Mouse (Mus musculus) brown adipose tissue, adult 24 weeks (tissue): ENCODE data around the gene Asah2. TPM values are rescaled to one million over a fixed set of nuclear protein-coding genes. Genes with fewer than 3 reads are reported as not detected.
A peak's percentile ranks its signal among the peaks of the same experiment; 100 is the strongest.
"Not testable (repeated sequence)": the region's sequence is repeated elsewhere in the genome, so short reads cannot be mapped to it uniquely, and the experiment has no call there.

Experiments
- H3K27ac ChIP-seq: fragments of 200-500 bp; replicated peaks from 2 replicates; pipeline ENCODE4 v1.5.1; 2012; ENCODE audit warnings: low read depth, mild to moderate bottlenecking, low read length
- H3K4me1 ChIP-seq: fragments of 200-500 bp; 2 replicates; pipeline ENCODE4 v1.6.1; 2012; ENCODE audit warnings: low read length, mixed read lengths; ENCODE audit not compliant: control insufficient read depth, insufficient read depth, insufficient read length
- H3K4me3 ChIP-seq: fragments of 200-500 bp; 2 replicates; pipeline ENCODE4 v1.5.1; 2012; ENCODE audit warnings: low read depth, mild to moderate bottlenecking, low read length, moderate library complexity; ENCODE audit not compliant: insufficient read depth
- polyA plus RNA-seq: library from polyadenylated mRNA; stranded (reverse); fragments of >200 nt; gene quantifications from 2 replicates; pipeline ENCODE4 v1.2.4, GENCODE M21; 2012; ENCODE audit not compliant: missing spikeins, insufficient read depth, insufficient read length

Gene Asah2
- polyA plus RNA-seq, 1 experiment = 12.0 TPM

GRCm38 (mm10) chr19:32119666-32120065 lies 11.7 kb upstream of the Asah2 start:
- Histone ChIP-seq H3K4me3 (no peak overlapping the region), H3K27ac (no peak overlapping the region), H3K4me1 (0 out of 2 replicates have a peak, but pooled peaks cover 2% of the 10 kb centered on the region)

- Histone ChIP-seq H3K4me3 (no peak overlapping the region), H3K27ac (no peak overlapping the region), H3K4me1 (0 out of 2 replicates have a peak, but pooled peaks cover 2% of the 10 kb centered on the region)
Observed at GRCm38 (mm10) chr19:32118496-32118895, 10.5 kb upstream of the Asah2 start.

- H3K4me3 ChIP-seq = no peak overlapping the region
Observed at GRCm38 (mm10) chr19:32117484-32118018, 9.5 kb upstream of the Asah2 start.

GRCm38 (mm10) chr19:32111866-32112790 lies 4.1 kb upstream of the Asah2 start:
- H3K27ac ChIP-seq = peak overlapping the region; percentile 54
- 0 out of 2 replicates have a peak overlapping the region, but pooled peaks have one; percentile 15 for H3K4me3 ChIP-seq
- H3K4me1 ChIP-seq = peaks cover 10% of the 10 kb centered on the region

More at GRCm38 (mm10) chr19:32117484-32118018, 9.5 kb upstream of the Asah2 start:
- H3K27ac ChIP-seq = no peak overlapping the region
- H3K4me1 ChIP-seq = 0 out of 2 replicates have a peak, but pooled peaks cover 2% of the 10 kb centered on the region

GRCm38 (mm10) chr19:32106750-32107149 lies 1.3 kb downstream of the Asah2 start:
- peak overlapping the region; percentile 99 for H3K4me3 ChIP-seq
- H3K27ac ChIP-seq = peak overlapping the region; percentile 99

GRCm38 (mm10) chr19:32104217-32104616 lies 3.8 kb downstream of the Asah2 start:
- Histone ChIP-seq H3K4me3 (no peak overlapping the region), H3K27ac (0 out of 2 replicates have a peak overlapping the region, but pooled peaks have one; percentile 31), H3K4me1 (peaks cover 7% of the 10 kb centered on the region; the same call in 1 of the 2 replicates)

More at GRCm38 (mm10) chr19:32106750-32107149, 1.3 kb downstream of the Asah2 start:
- peaks cover 12% of the 10 kb centered on the region for H3K4me1 ChIP-seq

- no peak overlapping the region for H3K4me3 ChIP-seq
- peaks cover 7% of the 10 kb centered on the region; the same call in 1 of the 2 replicates for H3K4me1 ChIP-seq
- no peak overlapping the region for H3K27ac ChIP-seq
Observed at GRCm38 (mm10) chr19:32102976-32103300, 5.1 kb downstream of the Asah2 start.

GRCm38 (mm10) chr19:32102294-32102975 lies 5.6 kb downstream of the Asah2 start:
- Histone ChIP-seq H3K27ac (no peak overlapping the region), H3K4me1 (peaks cover 7% of the 10 kb centered on the region; the same call in 1 of the 2 replicates), H3K4me3 (no peak overlapping the region)

- Histone ChIP-seq H3K4me3 (no peak overlapping the region), H3K27ac (no peak overlapping the region), H3K4me1 (peaks cover 7% of the 10 kb centered on the region)
Observed at GRCm38 (mm10) chr19:32098582-32098981, 9.4 kb downstream of the Asah2 start.

GRCm38 (mm10) chr19:32092358-32092757 lies 15.7 kb downstream of the Asah2 start:
- Histone ChIP-seq H3K27ac (no peak overlapping the region), H3K4me1 (peaks cover 4% of the 10 kb centered on the region), H3K4me3 (no peak overlapping the region)

GRCm38 (mm10) chr19:32090804-32091203 lies 17.2 kb downstream of the Asah2 start:
- Histone ChIP-seq H3K27ac (no peak overlapping the region), H3K4me3 (no peak overlapping the region), H3K4me1 (no peaks in the 10 kb centered on the region)

- Histone ChIP-seq H3K4me3 (no peak overlapping the region), H3K27ac (peak overlapping the region; percentile 29; the same call in 1 of the 2 replicates), H3K4me1 (no peaks in the 10 kb centered on the region)
Observed at GRCm38 (mm10) chr19:32088570-32088969, 19.4 kb downstream of the Asah2 start.

GRCm38 (mm10) chr19:32087736-32088470 lies 20.1 kb downstream of the Asah2 start:
- Histone ChIP-seq H3K4me3 (no peak overlapping the region), H3K4me1 (no peaks in the 10 kb centered on the region), H3K27ac (no peak overlapping the region)

- not testable (repeated sequence) for H3K4me1 ChIP-seq, H3K4me3 ChIP-seq, H3K27ac ChIP-seq
Observed at GRCm38 (mm10) chr19:32084813-32085212, 23.2 kb downstream of the Asah2 start.
